Mouse (Mus musculus) kidney, adult 2 months (tissue): ENCODE data around the gene Pten.

Source experiments
- CTCF ChIP-seq: fragments of 200-500 bp; conservative IDR thresholded peaks from 2 replicates; pipeline ENCODE4 v1.5.1; 2011; ENCODE audit warnings: low read depth, mild to moderate bottlenecking, control low read depth, low read length, moderate library complexity, mixed read lengths; ENCODE audit not compliant: insufficient read depth, insufficient read length
- POLR2A ChIP-seq: fragments of 200-500 bp; IDR thresholded peaks from one replicate; pipeline ENCODE4 v1.6.1; 2011; ENCODE audit warnings: low read depth, low read length, control low read depth

DNA sequence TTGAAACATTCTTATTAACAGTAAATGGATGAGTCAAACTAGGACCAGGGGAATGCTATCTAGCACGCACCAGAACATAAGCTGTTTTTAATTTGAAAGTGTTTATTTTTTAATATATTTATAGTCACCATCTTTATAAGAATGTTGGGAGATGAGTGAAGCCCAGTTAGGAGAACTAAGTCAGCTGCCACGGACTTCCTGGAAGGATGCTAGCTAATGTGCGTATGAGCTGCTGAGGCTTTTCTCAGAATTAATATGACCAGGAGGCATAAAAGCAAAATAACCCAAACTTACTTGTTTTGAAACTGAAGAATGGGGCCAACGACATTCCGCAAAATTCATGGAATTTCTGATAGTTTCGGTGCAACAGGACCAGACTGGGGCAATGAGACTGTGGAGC lies 83.2 kb downstream of the Pten start:
- no peak for TF ChIP-seq CTCF
- TF ChIP-seq POLR2A, result no peak
